Mouse (Mus musculus): ENCODE measurements at regions not wholly inside any gene's neighbourhood (a gene's known extent, or its start where the extent isn't known, plus 50 kb on each side); places are given as distances from the start of the nearest gene placed in this dataset.

DNA sequence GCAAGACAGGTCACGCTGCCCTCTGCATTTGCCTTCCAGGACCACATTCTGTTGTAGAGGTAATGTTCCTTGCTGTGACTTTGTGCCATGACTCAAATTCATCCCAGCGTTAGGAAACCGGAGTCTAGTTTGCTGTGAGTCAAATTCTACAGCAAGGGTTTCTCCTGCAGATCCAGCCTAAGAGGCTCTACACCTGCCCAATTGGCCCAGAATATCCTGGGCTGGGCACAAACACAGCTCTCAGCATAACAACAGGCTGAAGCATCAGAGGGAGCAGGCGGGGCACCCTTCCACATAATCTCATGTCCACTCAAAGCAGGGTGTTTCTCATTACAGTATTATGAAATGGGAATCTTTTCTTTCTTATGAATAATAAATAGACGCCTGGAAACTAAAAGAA, 220.2 kb upstream of the Pard3b start:
- no peak for DNase-seq (ENCODE audit: low spot score)

- no peak for DNase-seq (ENCODE audit: low spot score)
Observed at GRCm38 (mm10) chr1:61419839-61420238, 218.8 kb upstream of the Pard3b start.

DNA sequence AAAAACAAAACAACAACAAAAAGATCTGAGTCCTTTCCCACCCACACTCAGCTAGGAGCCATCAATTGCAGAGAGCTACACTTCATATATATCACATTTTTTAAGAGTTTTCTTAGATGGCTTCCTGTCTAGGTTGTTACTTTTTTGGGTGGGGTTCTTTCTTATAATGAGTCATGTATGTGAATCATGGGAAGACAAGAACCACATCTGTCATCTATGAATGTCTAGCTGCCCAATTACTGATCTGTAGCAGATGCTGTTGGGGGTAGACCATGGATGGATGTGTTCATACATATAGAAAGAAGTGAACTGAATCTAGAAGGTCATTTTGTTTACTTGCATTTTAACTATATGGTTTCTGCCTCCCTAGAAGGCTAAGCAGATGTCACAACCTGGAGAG, 215.4 kb upstream of the Pard3b start:
- no peak for DNase-seq (ENCODE audit: low spot score)

DNA sequence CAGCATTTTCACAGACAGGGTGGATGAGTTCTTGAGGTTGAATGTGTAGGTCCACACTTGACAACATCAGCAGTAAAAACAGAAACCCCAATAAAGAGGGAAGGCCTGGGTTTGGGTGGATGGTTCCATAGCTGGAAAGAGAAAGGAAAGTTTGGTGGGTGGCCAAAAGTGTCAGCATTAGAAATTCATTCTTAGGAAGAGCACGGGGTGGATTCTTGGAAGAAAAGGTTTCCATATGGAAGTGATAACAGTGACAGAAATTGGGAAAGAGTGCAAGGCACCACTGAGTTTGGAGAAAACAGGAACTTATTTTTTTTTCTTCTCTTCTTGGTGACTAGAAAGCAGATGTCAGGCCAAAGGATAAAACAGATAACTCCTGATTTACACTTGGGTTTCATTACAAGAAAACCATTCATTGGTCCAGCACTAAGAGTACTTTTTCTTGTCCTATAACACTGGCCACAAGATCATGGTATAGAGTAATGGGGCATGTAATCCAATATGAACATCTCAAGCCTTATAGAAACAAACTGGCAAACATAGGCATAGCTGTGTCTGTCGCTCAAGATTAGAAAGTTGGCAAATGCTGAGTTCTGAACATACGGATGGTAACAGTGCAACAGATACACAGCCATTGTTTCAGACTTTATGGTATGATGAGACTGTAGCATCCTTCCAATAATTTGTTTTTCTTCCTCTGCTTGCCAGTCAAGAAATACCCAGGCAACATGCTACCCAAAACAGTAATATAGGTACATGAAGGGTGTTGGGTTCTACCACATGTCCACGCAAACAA, 209.7 kb upstream of the Pard3b start:
- DNase-seq (ENCODE audit: low spot score) = no peak

DNA sequence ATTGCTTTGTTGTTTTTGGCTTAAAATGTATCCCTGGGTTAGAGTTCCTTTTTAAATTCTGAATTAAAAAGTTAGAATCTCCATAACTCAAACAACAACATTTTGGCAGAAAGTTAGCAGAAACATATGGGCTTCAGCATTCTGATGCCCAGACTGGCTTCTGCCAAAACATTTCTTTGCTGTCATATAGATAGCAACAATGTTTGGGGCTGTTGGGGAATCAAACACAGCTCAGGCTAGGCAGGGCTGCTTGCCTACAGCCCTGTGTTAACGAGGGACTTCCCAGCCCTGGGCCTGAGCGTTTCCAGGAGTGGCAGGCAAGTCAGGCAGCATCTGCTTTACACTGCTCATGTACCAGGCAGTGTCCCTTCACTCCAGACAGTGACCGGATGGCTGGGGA, 201.0 kb upstream of the Pard3b start:
- no peak for DNase-seq (ENCODE audit: low spot score)

- no peak for DNase-seq (ENCODE audit: low spot score)
Observed at GRCm38 (mm10) chr1:61461435-61461834, 177.2 kb upstream of the Pard3b start.

DNA sequence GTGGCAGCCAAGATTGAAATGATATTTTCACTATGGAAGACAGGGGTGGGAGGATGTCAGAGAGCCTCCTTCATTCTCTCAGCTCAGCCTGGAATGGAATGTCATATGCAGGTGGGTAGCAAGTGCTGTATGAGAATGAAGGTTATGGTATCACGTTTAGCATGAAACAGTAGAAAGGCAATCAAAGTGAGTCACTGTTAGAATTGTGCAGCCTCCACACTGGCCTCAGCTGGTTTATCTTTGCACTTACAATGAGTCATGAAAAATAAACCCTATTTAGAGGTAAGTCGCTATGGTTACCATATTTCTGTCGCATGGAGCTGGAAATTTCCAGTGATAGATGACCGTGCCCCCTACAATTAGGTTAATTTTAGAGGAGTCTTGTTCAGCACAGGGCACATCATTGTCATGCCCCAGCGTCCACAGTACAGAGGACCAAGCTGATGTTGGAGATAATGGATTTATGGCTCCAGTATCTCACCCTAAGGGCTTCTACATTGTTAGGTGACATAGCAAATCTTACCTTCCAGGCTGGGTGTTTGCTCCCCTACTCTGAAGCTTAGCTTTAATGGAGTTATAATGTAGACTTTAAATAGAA, 167.9 kb upstream of the Pard3b start:
- DNase-seq (ENCODE audit: low spot score) = no peak

GRCm38 (mm10) chr1:61471779-61472578, 166.6 kb upstream of the Pard3b start:
- DNase-seq (ENCODE audit: low spot score) = no peak

DNA sequence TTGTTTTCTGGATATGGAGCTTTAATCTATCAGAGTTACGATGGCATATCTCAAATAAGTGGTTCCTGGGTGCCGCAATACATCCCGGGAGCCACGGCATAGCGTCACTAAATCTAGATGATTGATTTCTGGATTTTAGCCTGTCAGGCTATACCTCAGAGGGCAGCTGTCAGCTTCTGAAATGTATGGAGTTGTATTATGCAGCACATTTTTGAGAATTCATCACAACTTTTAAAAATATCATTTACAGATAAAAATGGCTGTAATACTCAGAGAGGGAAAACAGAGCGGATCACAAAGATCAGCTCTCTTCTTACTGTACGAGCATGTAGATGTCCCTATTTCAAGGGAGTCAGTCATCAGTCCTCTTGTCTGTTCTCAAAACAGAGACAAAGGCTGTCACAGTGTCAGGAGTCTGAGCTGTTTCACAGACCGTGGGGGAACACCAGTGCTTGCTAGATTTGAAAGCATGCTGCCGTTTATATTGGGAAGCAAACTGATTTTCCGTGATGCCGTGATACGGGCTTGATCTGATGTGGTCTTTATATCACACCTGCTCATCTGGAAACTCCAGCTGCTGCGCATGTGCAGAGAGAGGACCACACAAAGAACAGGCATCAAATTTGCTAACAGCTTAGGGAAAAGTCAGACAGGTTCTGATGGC, 165.9 kb upstream of the Pard3b start:
- no peak for DNase-seq (ENCODE audit: low spot score)

DNA sequence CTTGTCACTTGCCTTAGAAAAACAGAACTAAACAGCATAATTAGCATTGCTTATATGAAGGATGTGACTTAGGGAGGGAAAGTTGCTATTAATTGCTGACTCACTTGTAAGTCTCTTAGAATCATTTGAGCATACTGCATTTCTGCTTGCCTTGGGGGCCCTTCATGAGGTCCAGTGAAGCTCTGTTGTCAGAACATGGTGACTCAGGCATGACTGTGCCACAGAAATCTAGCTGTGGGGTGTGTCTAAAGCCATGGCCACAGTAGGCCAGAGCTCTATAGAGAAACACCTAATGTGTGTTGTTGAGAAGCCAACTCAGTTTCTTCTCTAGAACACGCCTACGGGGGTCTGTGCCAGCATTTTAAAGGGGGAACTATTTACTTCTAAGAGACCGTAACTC, 153.2 kb upstream of the Pard3b start:
- DNase-seq (ENCODE audit: low spot score) = no peak

GRCm38 (mm10) chr1:61524886-61525285, 113.7 kb upstream of the Pard3b start:
- no peak for DNase-seq (ENCODE audit: low spot score)

DNA sequence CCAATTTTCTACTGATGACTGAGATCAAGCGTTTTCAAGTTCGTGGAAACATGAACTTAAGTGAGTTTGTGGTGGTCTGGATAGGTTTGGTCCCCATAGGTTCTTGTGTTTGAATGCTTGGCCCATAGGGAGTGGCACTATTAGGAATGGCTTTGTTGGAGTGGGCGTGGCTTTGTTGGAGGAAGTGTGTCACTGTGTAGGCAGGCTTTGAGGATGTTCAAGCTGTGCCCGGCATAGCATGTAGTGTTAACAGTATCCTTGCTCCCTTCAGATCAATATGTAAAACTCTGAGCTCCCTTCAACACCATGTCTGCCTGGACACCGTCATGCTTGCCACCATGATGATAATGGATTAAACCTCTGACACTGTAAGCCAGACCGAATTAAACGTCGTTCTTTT, 112.7 kb upstream of the Pard3b start:
- no peak for DNase-seq (ENCODE audit: low spot score)

GRCm38 (mm10) chr1:61528757-61529156, 109.9 kb upstream of the Pard3b start:
- DNase-seq (ENCODE audit: low spot score) = no peak

DNA sequence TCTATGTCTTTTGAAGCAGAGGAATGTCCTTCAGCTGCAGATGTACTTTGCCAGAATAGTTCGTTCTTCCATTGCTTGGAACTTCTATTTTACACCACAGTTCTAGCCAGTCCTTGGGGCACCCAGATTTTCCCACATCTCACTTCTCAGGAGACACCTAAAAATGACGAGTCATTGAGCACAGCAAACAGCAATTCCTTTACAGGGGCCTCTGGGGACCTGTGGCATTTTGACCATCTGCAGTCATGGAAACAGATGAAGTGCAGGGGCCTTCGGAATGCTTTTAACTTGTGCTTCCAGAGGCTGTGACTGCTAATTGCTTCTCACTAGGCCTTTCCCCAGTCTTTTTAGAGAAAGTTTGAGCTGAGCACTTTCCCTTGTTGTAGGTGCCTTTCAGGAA, 108.5 kb upstream of the Pard3b start:
- no peak for DNase-seq (ENCODE audit: low spot score)

DNA sequence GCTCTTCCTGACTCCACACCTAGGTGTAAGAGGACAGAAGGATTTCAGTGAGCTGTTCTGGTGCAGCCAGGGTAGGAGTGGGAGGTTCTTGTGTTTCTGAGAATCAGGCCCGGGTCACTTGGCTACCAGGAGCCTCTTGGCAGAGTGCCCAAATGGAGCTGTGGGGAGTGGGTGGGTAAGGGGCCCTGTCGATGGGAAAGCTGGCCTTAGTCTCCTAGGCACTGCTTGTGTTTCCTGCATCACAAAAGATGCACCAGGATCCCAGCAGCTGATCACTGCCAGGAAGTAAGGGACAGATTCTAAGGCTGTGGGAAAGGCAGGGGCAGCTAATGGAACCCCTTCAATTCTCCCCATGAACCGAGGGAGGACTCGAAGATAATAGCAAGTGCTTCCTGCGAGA, 107.1 kb upstream of the Pard3b start:
- DNase-seq (ENCODE audit: low spot score) = no peak

DNA sequence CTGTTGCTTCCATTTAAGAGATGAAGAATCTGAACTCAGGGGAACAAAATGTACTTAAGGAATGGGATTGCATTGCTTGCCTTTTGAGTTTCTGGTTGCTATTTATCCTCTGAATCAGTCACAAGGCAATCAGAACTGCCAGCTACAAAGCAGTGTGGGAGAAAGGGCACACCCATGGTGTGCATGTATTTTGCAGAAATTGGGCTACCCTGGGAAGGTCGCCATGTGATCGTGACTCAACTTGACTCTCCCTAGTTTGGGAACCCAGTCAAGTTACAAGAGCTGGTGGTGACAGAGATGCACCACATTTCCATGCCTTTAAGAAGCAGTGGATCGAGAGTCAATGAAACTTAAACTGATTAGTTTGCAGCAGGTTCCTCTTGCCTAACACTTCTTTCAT, 98.5 kb upstream of the Pard3b start:
- no peak for DNase-seq (ENCODE audit: low spot score)

- no peak for DNase-seq (ENCODE audit: low spot score)
Observed at GRCm38 (mm10) chr1:61541166-61541565, 97.5 kb upstream of the Pard3b start.

GRCm38 (mm10) chr1:61552577-61553517, 85.8 kb upstream of the Pard3b start:
- peak; percentile 29 for DNase-seq (ENCODE audit: low spot score)

- DNase-seq (ENCODE audit: low spot score) = no peak
Observed at GRCm38 (mm10) chr1:61559514-61559913, 79.1 kb upstream of the Pard3b start.

DNA sequence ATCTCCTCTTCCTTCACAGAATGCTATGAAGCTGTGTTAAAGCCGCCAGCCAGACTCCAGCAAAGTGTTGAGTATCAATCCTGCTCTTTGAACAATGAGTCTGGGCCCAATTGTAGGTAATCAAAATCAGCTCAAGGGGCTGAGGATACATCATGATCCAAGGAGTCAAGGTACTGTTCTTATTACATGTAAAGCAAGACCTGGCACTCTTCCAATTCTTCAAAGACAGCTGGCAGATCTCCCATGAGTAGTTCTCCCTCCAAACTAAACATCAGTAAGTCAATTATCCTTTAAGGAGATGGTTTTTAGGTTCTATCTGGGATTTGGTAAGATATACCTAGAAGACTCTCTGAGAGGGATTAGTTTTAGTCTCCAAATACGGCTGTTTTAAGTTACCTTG, 76.5 kb upstream of the Pard3b start:
- DNase-seq (ENCODE audit: low spot score) = no peak

GRCm38 (mm10) chr1:61565471-61565870, 73.2 kb upstream of the Pard3b start:
- DNase-seq (ENCODE audit: low spot score) = no peak

Measured in urinary bladder, adult 2 months (tissue).